Mouse (Mus musculus) fibroblast of lung, adult 2 months (primary cell): ENCODE data around the gene Ddit4l.
"Not testable (repeated sequence)": the region's sequence is repeated elsewhere in the genome, so short reads cannot be mapped to it uniquely, and the experiment has no call there.

ENCODE experiments used
- DNase-seq: peaks from one replicate; pipeline ENCODE4 v3.0.0-alpha.2; 2011; ENCODE audit warnings: low read depth

Ddit4l gene

GRCm38 (mm10) chr3:137647427-137648100 lies 26.2 kb downstream of the Ddit4l start:
- no peak for DNase-seq

GRCm38 (mm10) chr3:137649112-137649511 lies 27.7 kb downstream of the Ddit4l start:
- no peak for DNase-seq

- no peak for DNase-seq
These were observed 31.4 kb downstream of the Ddit4l start for GRCm38 (mm10) chr3:137652853-137653252.

GRCm38 (mm10) chr3:137671224-137671623 lies 49.8 kb downstream of the Ddit4l start, which contains the start of gene Gm21962:
TSS of gene Gm21962 (plus strand) at chr3:137671524.
- not testable (repeated sequence) for DNase-seq
